Mouse (Mus musculus) cerebral cortex, adult 2 months (tissue): ENCODE data around the gene Adcy4.

ENCODE experiments used
- WGBS: fragments of 180-500 bp; shearing (Covaris S2); methylation state at CpG from one replicate; pipeline ENCODE4 v1.1.7; 2018; 5-methylcytosine and 5-hydroxymethylcytosine counted together

The Adcy4 gene

GRCm38 (mm10) chr14:55783958-55784235 is at the start of gene Adcy4:
Gene Adcy4, minus strand, starts transcription at chr14:55784095.
- WGBS, result 8% methylated on average over 13 of the region's 13 CpGs

GRCm38 (mm10) chr14:55833126-55833525 is 49.2 kb upstream of the Adcy4 start:
- 95% methylated on average over 4 of the region's 4 CpGs for WGBS

- 94% methylated on average over 4 of the region's 4 CpGs for WGBS
Observed at GRCm38 (mm10) chr14:55830331-55830730, 46.4 kb upstream of the Adcy4 start.

GRCm38 (mm10) chr14:55829854-55830253 is 46.0 kb upstream of the Adcy4 start:
- WGBS, result 96% methylated on average over 16 of the region's 16 CpGs

DNA sequence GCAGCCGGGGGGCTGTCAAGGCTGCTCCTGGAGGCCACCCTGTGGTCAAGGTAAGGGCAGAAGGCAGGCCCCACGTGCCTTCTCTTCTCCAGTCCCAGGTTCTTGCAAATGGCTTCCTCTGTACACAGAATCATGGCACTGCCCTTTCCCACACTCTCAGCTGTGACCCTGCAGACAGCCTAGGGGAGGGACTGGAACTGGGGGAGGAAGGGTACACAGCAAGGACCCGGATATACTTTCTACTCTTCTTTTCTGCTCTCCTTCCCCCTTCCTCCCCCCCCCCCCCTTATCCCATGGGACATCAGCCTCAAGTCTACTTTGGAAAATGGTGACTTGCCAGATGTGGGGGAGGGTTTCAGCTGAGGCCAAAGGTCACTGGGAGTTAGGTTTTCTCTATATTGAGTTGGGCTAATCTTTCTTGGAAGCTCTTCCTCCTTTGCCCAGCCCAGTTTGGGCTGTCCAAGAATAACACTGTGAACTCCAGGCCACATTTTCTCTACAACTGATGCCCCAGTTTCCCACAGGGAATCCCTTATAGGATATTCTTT is 44.9 kb upstream of the Adcy4 start:
- WGBS, result 80% methylated on average over 3 of the region's 3 CpGs

DNA sequence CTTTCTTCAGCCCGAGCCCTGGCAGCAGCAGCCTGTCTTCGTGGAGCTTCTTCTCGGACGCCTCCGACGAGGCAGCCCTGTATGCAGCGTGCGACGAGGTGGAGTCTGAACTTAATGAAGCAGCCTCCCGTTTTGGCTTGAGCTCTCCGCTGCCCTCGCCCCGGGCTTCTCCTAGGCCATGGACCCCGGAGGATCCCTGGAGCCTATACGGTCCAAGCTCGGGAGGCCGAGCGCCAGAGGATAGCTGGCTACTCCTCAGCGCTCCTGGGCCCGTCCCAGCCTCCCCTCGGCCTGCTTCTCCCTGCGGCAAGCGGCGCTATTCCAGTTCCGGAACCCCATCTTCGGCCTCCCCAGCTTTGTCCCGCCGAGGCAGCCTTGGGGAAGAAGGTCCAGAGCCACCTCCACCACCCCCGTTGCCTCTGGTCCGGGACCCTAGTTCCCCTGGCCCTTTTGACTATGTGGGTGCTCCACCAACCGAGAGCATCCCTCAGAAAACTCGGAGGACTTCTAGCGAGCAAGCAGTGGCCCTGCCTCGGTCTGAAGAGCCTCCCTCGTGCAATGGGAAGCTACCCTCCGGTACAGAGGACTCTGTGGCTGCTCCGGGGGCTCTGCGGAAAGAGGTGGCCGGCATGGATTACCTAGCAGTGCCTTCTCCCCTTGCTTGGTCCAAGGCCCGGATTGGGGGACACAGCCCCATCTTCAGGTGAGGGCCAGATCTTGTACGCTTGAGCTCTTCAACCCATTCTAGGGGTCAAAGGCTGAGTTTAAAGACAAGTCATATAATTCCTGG is 42.9 kb upstream of the Adcy4 start:
- WGBS, result 41% methylated on average over 41 of the region's 41 CpGs

- 16% methylated on average over 15 of the region's 15 CpGs for WGBS
Observed at GRCm38 (mm10) chr14:55826142-55826541, 42.2 kb upstream of the Adcy4 start.

GRCm38 (mm10) chr14:55825216-55826051 is 41.5 kb upstream of the Adcy4 start:
- 3% methylated on average over 26 of the region's 37 CpGs for WGBS

DNA sequence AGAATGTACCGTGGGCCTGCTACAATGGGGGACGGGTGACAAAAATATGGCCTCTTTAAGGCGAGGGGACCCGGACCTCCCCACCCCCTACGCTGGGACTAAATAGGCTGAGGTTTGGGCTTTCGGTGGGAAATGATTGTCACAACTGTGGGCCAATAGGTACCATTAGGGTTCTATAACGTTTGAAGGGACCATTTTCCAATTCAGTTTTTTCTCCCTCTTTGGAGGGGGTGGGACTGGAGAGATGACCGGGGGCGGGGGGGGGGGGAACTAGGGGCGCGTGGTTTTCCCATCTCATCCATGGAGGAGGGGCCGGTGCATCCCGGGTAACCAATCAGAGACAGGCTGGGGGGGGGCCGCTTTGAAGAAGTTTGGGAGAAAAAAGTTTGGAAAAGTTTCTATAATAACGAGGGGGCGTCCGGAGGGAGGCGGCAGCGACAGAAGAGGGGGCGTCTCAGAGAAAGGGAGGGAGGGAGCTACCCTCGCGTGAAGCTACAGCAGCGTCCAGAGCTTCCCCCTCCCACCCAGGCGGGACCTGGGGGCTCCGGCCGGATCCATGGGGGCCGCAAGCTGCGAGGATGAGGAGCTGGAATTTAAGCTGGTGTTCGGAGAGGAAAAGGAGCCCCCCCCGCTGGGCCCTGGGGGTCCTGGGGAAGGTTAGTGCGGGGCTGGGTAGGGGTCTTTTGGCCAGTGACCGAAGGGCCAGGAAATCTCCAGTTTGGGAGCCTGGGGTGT is 40.8 kb upstream of the Adcy4 start:
- 7% methylated on average over 32 of the region's 32 CpGs for WGBS

DNA sequence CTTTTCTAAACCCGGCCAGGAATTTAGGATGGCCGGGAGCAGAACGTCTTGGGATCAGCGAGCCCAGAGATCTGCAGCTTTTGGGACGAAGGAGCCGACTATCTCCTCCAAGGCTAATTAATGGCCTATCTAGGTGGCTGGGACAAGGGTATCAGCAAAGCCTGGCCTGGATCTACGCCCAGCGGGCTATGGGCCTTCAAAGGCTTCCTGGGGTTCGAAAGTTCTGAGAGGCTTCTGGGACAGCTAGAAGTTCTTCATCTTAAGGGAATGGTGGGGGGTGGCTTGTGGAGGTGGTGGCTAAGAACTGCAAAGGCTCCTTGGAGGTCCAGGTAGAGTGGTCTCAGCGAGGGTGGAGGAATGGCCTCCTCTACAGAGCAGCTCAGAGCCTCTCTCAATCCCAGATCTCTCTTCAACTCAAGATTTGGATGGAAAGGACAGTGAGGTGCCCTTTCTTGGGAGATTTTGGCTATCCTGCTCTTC is 40.1 kb upstream of the Adcy4 start:
- 41% methylated on average over 10 of the region's 10 CpGs for WGBS

- 2% methylated on average over 44 of the region's 46 CpGs for WGBS
Observed at GRCm38 (mm10) chr14:55822991-55823762, 39.3 kb upstream of the Adcy4 start, which contains the start of gene Nfatc4. Gene Nfatc4, plus strand, starts transcription at chr14:55823144.

DNA sequence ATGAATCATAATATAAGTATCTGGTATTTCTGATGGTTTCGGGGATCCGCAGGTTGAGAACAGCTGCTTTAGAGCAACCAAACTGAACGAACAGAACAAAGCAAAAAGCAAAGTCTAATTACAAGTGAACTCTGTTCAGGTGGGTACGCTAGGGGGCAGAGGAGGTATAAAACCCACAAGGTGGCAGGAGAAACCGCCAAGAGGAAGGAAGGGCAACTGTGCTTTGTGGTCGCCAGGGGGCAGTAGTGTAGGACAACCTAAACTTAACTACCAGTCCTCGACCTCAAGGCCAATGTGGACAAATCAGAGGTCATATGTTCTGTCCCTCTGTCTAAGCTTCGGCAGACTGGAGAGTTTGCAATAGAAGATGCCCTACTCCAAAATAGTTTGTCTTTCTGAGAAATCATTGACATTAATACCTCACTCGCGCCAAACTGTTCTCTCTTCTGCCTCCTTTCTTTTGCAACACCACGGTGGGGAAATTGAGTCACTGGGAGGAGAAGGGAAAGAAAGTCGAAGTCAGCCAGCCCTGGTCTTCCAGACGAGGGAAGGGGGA is 38.6 kb upstream of the Adcy4 start:
- WGBS, result 13% methylated on average over 13 of the region's 13 CpGs

GRCm38 (mm10) chr14:55820576-55820975 is 36.7 kb upstream of the Adcy4 start:
- 89% methylated on average over 9 of the region's 9 CpGs for WGBS

- 85% methylated on average over 7 of the region's 7 CpGs for WGBS
Observed at GRCm38 (mm10) chr14:55819845-55820405, 36.0 kb upstream of the Adcy4 start.

- 24% methylated on average over 17 of the region's 17 CpGs for WGBS
Observed at GRCm38 (mm10) chr14:55815310-55815751, 31.4 kb upstream of the Adcy4 start.

DNA sequence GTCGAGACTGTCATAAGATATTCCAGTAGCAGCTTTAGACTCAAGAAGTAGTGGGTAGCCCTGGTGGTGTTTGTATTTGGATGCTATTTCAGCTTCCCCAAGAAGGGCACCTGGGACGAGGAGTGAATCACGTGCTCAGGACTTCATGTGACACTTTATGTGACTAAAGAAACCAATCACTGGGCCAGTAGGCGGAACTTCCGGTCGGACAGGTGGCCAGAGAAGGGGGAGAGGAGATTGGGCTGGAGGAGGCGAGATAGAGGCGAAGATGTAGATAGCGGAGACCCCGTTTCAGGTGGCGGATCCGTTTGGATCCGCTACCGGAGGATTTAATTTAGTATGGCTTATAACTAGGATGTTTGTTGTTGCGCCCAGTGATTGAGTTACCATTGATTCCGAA is 31.0 kb upstream of the Adcy4 start:
- 25% methylated on average over 16 of the region's 16 CpGs for WGBS

DNA sequence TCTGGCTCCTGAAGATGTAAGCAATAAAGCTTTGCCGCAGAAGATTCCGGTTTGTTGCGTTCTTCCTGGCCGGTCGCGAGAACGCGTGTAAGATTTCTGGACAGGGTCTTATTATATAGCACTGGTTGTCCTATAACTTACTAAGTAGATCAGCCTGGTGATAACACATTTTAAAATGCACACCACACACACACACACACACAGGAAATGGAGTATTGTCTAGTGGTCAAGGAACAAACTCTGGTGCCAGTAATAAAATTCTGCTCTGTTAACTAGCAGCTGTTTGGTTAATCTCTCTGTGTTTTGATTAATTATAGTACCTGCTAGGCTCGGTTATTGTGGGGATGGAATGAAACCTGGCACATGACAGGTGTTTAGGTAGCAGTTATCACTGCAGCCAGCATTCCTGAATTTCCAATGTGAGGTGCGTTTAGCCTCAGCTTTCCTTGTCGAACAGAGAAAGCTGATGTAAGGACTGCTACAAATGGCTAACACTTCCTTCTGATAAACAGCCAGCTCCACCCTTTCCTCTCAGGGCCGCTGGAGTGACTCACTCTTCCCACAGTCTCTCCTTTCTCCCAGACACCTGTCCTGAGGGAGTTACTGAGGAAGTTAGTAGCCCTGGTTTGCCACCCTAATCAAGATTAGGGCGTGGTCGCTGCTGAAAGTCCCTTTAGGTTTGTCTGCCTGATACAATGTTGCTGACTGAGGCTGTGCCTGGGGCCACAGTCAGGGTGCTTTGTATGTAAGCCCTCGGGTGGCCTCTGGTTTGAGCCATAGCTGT is 11.7 kb upstream of the Adcy4 start:
- 82% methylated on average over 15 of the region's 15 CpGs for WGBS

- 70% methylated on average over 2 of the region's 2 CpGs for WGBS
Observed at GRCm38 (mm10) chr14:55793946-55794345, 10.1 kb upstream of the Adcy4 start.

DNA sequence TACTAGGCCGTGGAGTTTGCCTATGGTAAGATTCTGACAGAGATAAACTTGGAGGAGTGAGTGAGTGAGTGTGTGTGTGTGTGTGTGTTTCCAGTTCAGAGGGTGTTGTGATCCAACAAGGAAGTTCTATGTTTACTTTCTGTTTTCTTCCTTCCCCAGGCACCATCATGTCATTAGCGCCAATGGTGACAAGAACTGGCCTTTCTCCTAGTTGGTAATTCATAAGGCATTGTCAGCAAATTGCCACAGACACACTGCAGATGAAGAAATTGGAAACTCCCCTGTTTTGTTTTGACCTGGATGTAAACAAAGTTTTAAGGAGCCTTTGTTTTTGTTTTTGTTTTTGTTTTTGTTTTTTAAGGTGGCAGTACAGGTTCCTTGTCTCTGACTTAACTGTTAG is 9.6 kb upstream of the Adcy4 start:
- WGBS, result 69% methylated on average over 2 of the region's 2 CpGs
